Mouse (Mus musculus) gastrocnemius, adult 2 months (tissue): ENCODE data around the gene Ppig. TPM values are rescaled to one million over a fixed set of nuclear protein-coding genes. Genes with fewer than 3 reads are reported as not detected.

ENCODE experiments used
- DNase-seq: peaks from one replicate; pipeline ENCODE4 v3.0.0; 2022
- H3K27ac ChIP-seq: fragments of 200-600 bp; 2 replicates; pipeline ENCODE4 v1.8.1; 2022; ENCODE audit warnings: mild to moderate bottlenecking
- H3K4me3 ChIP-seq: fragments of 200-600 bp; 2 replicates; pipeline ENCODE4 v1.8.1; 2022; ENCODE audit warnings: mild to moderate bottlenecking, moderate library complexity
- CTCF ChIP-seq: fragments of 200-600 bp; IDR thresholded peaks from 2 replicates; pipeline ENCODE4 v1.8.1; 2022; ENCODE audit warnings: antibody characterized with exemption, mild to moderate bottlenecking, moderate library complexity
- intact Hi-C: fragments of 180-260 bp; cut with DNase I; formaldehyde crosslinking; loops from one replicate; pipeline ENCODE4 v1.15.1; 2025
- total RNA-seq, 2 experiments: library from RNA; stranded (reverse); gene quantifications; 2 replicates each; pipeline ENCODE4 v1.2.3; 2021

The Ppig gene
- total RNA-seq, 2 experiments from 2014 or later = 31.8 to 35.3 TPM

- no peak for TF ChIP-seq CTCF
- intact Hi-C loops = no loop called here
- Histone ChIP-seq H3K4me3 (peak overlapping the region; percentile 80), H3K27ac (peak overlapping the region; percentile 95)
- no peak for DNase-seq
Observed at GRCm38 (mm10) chr2:69712171-69712570, 10.2 kb upstream of the Ppig start.

DNA sequence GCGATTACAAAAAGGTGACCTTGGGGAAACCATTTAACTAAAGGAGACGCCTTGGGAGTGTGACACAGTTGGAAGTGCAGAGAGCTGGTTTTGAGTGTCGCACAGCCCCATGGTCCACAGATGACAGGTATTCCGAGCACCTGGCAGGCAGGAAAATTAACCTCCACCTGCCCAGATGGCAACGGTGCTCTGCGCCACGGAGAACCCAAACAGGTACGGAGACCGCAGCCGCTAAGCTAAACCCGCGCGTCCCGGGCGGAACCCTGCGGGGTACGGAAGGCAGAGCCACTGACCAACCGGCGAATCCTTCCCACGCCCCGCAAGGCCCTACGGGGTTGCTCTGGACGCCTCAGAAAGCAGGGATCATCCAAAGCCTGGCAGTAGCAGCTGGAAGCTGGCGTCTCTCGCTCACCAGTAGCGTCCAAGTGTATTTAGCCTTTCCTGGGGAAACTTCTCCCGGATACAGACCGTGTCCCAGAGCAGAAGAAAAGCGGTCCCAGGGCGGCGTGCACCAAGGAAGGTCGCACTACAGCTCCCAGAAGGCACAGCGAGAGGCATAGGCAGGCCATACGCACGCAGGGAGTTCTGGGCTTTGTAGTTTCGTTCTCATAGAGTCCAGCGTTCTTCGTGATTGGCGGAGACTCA lies 9.2 kb upstream of the Ppig start, which contains the start of gene Fastkd1:
Gene Fastkd1, minus strand, starts transcription at position 536 of the 645 bp plus-strand sequence.
- intact Hi-C loops = loop anchor here (1.0 kb wide), 1 partner anchor 9 kb away; the partner anchor contains the start of gene Ppig
- TF ChIP-seq CTCF = no peak
- H3K27ac ChIP-seq = peak within 1 kb of the TSS; percentile 95
- peak; percentile 89 for DNase-seq
- peak within 1 kb of the TSS; percentile 80 for H3K4me3 ChIP-seq

DNA sequence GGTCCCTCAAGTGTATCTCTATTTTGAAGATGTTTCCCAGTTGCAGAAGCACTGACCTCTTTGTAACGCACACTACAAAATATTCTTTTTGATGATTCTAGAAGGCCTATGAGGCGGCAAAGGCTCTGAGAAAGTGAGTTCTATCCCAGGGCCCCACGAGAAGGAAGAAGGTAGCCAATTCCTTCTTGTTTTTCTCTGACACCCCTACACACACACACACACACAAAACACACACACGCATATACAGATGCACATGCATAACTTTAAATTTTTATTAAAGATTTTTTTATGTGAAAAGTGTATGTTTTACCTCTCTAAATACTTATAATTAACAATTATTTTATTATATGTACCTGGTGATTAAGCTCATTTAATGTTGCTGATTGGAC lies 8.7 kb upstream of the Ppig start:
- Histone ChIP-seq H3K27ac (peak overlapping the region; percentile 95), H3K4me3 (peak overlapping the region; percentile 80)
- no peak for DNase-seq
- intact Hi-C loops = loop anchor here (1.0 kb wide), 1 partner anchor 9 kb away; the partner anchor contains the start of gene Ppig
- TF ChIP-seq CTCF = no peak

DNA sequence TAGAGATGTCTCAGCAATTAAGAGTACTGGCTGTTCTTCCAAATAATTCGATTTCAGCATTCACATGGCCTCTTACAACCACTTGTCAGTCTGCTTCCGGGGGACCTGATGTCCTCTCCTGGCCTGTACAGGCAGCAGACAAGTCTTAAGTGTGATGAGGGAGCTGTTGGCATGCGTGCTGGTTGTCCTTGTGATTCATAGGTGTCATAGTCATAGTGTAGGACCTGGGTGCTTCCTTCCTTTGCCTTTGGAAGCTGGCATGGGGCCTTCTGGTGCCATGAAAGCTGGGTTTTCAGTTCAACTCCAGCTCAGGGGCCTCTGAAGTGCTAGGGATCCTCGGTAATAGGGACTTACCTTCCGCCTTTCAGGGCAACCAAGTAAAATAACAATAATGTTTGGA lies 8.2 kb upstream of the Ppig start:
- intact Hi-C loops = no loop called here
- Histone ChIP-seq H3K27ac (no peak overlapping the region), H3K4me3 (no peak overlapping the region)
- DNase-seq = no peak
- no peak for TF ChIP-seq CTCF

GRCm38 (mm10) chr2:69716483-69716882 lies 5.9 kb upstream of the Ppig start:
- intact Hi-C loops = no loop called here
- no peak for TF ChIP-seq CTCF
- DNase-seq = no peak
- no peak overlapping the region for H3K4me3 ChIP-seq
- H3K27ac ChIP-seq = no peak overlapping the region

- no peak for TF ChIP-seq CTCF
Observed at GRCm38 (mm10) chr2:69719121-69719520, 3.2 kb upstream of the Ppig start.

GRCm38 (mm10) chr2:69722650-69723518 lies 539 bp downstream of the Ppig start:
- no peak for TF ChIP-seq CTCF
- peak overlapping the region; percentile 94 for H3K27ac ChIP-seq
- DNase-seq = peak; percentile 96
- intact Hi-C loops = loop anchor here (1.0 to 10.0 kb wide), 3 partner anchors 10 to 172 kb away; partner anchors contain the start of genes Ccdc173, Fastkd1, Phospho2 and Ubr3
- H3K4me3 ChIP-seq = peak overlapping the region; percentile 85

More at GRCm38 (mm10) chr2:69719121-69719520, 3.2 kb upstream of the Ppig start:
- no peak overlapping the region for H3K27ac ChIP-seq
- intact Hi-C loops = no loop called here
- no peak overlapping the region for H3K4me3 ChIP-seq
- DNase-seq = no peak

- no peak for TF ChIP-seq CTCF
- Histone ChIP-seq H3K4me3 (peak overlapping the region; percentile 85), H3K27ac (peak overlapping the region; percentile 94)
- intact Hi-C loops = loop anchor here (5.0 to 10.0 kb wide), 2 partner anchors 64 to 171 kb away; partner anchors contain the start of genes Ccdc173, Phospho2 and Ubr3
- no peak for DNase-seq
Observed at GRCm38 (mm10) chr2:69723519-69723825, 1.1 kb downstream of the Ppig start.

DNA sequence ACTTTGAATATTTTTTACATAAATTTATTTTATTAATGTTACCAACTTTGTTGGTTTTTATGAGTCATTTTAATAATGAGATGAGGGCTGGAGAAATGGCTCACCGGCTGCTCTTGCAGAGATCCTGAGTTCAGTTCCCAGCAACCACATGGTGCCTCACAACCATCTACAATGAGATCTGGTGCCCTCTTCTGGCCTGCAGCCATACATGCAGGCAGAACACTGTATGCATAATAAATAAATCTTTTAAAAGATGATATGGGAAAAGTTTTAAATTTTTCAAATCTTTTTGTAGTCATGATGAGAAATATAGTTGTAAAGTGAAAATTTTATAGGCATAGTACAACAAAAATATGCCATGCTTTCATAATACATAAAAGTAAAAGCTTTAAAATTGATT lies 22.7 kb downstream of the Ppig start:
- TF ChIP-seq CTCF = peak; percentile 44; the same call in 1 of the 2 replicates
- DNase-seq = no peak
- Histone ChIP-seq H3K4me3 (no peak overlapping the region), H3K27ac (no peak overlapping the region)
- intact Hi-C loops = no loop called here

DNA sequence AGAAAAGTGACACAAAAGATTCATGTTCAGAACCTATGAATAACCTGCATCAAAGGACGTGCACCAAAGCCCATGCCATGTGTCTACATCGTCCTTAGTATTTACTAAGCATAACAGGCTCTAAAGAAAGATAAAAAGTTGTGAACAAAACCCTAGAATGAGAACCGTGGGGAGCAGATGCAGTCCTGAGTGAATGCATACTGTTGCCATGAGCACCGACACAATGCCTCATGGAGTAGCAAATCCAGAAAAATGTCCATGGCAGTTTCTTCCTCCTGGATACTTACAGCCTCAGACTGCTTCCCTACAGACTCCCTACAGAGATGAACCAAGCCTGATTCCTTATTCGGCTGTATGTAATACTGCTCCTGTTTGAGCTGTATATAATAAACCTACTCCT lies 38.6 kb downstream of the Ppig start:
- Histone ChIP-seq H3K4me3 (no peak overlapping the region), H3K27ac (no peak overlapping the region)
- intact Hi-C loops = no loop called here
- DNase-seq = no peak
- TF ChIP-seq CTCF = no peak

GRCm38 (mm10) chr2:69763340-69763739 lies 41.0 kb downstream of the Ppig start:
- DNase-seq = no peak
- no peak overlapping the region for H3K4me3 ChIP-seq
- intact Hi-C loops = no loop called here
- H3K27ac ChIP-seq = no peak overlapping the region
- TF ChIP-seq CTCF = no peak

GRCm38 (mm10) chr2:69764716-69765115 lies 42.4 kb downstream of the Ppig start:
- no peak for TF ChIP-seq CTCF
- intact Hi-C loops = no loop called here
- DNase-seq = no peak
- Histone ChIP-seq H3K4me3 (no peak overlapping the region), H3K27ac (no peak overlapping the region)

GRCm38 (mm10) chr2:69773331-69773730 lies 51.0 kb downstream of the Ppig start:
- intact Hi-C loops = no loop called here
- Histone ChIP-seq H3K27ac (no peak overlapping the region), H3K4me3 (no peak overlapping the region)
- DNase-seq = no peak
- no peak for TF ChIP-seq CTCF
